Mouse (Mus musculus) gonadal fat pad, adult 2 months (tissue): ENCODE results near the gene Gm9732. TPM values are rescaled to one million over a fixed set of nuclear protein-coding genes. Genes with fewer than 3 reads are reported as not detected.

Experiments used
- polyA plus RNA-seq: library from polyadenylated mRNA; depleted of rRNA; stranded (reverse); fragments of >200 nt; gene quantifications from 2 replicates; pipeline ENCODE4 v1.2.3, GENCODE M21; 2012; rRNA removed

Gm9732 gene
- polyA plus RNA-seq, 1 experiment = 0.34 TPM

Other genes with a start within 250 kb of the Gm9732 start
- gene Gm8094, start 198.4 kb upstream of the Gm9732 start, polyA plus RNA-seq = not detected in 2 replicates
- gene Gm8104, start 174.4 kb upstream of the Gm9732 start, polyA plus RNA-seq = not detected in 2 replicates
- not detected in 2 replicates for gene Gm7233, start 95.2 kb upstream of the Gm9732 start, polyA plus RNA-seq
- gene Gm8122, start 39.7 kb upstream of the Gm9732 start, polyA plus RNA-seq = not detected in 2 replicates
- 0.20 TPM in 1 of 2 replicates, not detected in the other for gene Gm8126, start 16.4 kb upstream of the Gm9732 start, polyA plus RNA-seq
- gene Gm8127, start 18.8 kb downstream of the Gm9732 start, polyA plus RNA-seq = not detected in 2 replicates
- not detected in 2 replicates for gene 1700001F09Rik, start 72.8 kb downstream of the Gm9732 start, polyA plus RNA-seq
- not detected in 2 replicates for gene Gm8138, start 141.3 kb downstream of the Gm9732 start, polyA plus RNA-seq